Mouse (Mus musculus) layer of hippocampus, adult 6 months (tissue): Measurements from ENCODE around the gene Krtap1-5. TPM values are rescaled to one million over a fixed set of nuclear protein-coding genes. Genes with fewer than 3 reads are reported as not detected.

ENCODE experiments used
- long read RNA-seq, 2 experiments: library from polyadenylated mRNA; unstranded; transcript quantifications; one replicate each; pipeline ENCODE4 v2.0.0; 2019 to 2020
- polyA plus RNA-seq: library from polyadenylated mRNA; unstranded; fragments of <200 nt; fragmentation: Nextera tagmentation; gene quantifications from 2 replicates; pipeline ENCODE4 v1.2.3, GENCODE M21; 2021

Gene Krtap1-5
- polyA plus RNA-seq: not detected in 2 replicates
- long read RNA-seq, experiment 1: 0 reads
- long read RNA-seq, experiment 2: 0 reads

DNA sequence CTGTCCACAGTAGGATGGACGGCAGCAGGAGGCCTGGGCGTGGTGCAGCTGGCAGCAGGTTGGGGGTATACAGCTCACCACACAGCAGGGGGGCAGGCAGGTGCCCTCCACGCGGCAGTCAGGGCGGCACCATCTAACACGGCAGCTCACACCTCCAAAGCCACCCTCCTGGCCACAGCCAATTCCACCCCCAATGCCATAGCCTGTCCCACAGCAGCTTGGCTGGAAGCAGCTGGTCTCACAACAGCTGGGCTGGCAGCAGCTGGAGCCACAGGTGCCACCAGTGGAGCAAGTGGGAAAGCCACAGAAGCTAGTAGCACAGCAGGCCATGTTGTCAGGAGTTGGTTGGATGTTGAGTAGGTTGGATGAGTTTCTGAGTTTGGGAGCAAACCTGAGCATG is at the start of gene Krtap1-5:
Gene Krtap1-5 (minus strand): TSS at position 381 of the 400 bp plus-strand sequence.

GRCm38 (mm10) chr11:99628138-99628537 is 47.3 kb upstream of the Krtap1-5 start, which contains the start of gene Krtap4-1:
Gene Krtap4-1, minus strand, starts transcription at chr11:99628238.

DNA sequence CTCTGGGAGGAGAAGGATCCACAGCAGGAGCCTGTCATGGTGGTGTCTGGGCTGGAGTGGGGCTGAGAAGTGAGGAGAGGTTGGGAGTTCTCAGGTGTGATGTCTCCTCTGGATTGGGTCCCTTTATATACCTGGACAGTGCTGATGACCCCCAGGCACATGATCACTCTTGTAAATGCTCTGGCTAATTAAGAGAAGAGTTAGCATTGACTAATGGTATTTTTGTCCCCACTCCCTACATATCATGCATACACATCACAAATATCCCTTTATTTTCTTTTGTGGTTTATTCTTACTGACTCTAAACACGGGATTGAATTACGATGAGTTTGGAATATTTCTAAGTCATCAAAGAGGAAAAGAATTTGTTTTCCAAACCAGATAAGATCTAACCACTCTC is 39.5 kb upstream of the Krtap1-5 start, which contains the start of gene Gm11562:
Gene Gm11562 (minus strand): TSS at position 101 of the 400 bp plus-strand sequence.

DNA sequence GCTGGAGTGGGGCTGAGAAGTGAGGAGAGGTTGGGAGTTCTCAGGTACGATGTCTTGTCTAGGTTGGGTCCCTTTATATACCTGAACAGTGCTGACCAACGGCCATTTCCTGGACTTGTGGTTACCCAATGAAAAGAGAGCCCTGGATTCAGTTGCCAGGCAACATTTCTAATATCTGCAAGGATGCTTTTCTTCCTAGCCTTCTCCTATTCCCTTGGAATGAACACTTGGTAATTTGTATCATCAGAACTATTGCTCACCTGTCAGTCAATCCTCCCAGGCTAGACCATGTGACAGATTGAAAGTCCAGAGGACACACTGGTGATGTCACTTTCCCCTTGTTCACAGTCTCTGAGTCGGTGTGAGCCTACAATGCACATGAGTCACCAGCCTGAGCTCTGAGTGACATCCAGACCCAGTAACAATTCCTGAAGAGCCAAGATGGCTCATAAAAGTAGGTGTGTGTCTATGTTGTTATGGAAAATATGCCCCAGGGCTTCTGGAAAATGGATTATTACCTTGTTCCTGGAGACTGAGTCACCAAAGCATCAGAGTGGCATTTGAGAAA is 34.1 kb upstream of the Krtap1-5 start, which contains the start of gene Krtap2-4:
Gene Krtap2-4 (minus strand): TSS at position 51 of the 568 bp plus-strand sequence.

DNA sequence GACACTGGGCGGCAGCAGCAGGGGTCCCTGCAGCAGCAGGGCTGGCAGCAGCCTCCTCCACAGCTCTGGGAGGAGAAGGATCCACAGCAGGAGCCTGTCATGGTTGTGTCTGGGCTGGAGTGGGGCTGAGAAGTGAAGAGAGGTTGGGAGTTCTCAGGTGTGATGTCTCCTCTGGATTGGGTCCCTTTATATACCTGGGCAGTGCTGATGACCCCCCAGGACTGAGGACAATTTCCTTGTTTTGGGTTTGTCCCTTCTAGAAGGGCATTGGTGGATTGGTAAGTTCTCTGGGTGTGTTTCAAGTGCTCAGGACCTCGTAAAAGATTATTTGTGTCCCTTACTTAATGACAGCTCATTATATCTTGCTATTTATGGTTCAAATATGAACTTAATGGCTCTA is 29.3 kb upstream of the Krtap1-5 start, which contains the start of gene Gm11937:
Gene Gm11937 (minus strand): TSS at position 101 of the 400 bp plus-strand sequence.

GRCm38 (mm10) chr11:99603208-99603607 is 22.4 kb upstream of the Krtap1-5 start, which contains the start of gene Gm11938:
Gene Gm11938, minus strand, starts transcription at chr11:99603308.

GRCm38 (mm10) chr11:99597742-99598141 is 16.9 kb upstream of the Krtap1-5 start, which contains the start of gene Krtap9-3:
Gene Krtap9-3, minus strand, starts transcription at chr11:99598105.

DNA sequence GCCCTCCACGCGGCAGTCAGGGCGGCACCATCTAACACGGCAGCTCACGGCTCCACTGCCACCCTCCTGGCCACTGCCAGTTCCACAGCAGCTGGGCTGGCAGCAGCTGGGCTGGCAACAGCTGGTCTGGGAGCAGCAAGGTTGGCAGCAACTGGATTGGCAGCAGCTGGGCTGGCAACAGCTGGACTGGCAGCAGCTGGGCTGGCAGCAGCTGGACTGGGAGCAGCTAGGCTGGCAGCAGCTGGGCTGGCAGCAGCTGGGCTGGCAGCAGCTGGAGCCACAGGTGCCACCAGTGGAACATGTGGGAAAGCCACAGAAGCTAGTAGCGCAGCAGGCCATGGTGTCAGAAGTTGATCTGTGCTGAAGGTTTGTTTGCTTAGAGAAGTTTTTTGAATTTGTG is 10.2 kb upstream of the Krtap1-5 start, which contains the start of gene Krtap1-3:
Gene Krtap1-3 (minus strand): TSS at position 359 of the 400 bp plus-strand sequence.

DNA sequence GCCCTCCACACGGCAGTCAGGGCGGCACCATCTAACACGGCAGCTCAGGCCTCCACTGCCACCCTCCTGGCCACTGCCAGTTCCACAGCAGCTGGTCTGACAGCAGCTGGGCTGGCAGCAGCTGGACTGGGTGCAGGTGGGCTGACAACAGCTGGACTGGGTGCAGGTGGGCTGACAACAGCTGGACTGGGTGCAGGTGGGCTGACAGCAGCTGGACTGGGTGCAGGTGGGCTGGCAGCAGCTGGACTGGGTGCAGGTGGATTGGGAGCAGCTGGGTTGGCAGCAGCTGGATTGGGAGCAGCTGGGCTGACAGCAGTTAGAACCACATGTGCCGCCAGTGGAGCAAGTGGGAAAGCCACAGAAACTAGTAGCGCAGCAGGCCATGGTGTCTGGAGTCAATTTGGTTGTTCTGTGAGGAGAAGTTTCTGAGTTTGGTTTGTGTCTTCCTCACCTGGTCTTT is 2.5 kb upstream of the Krtap1-5 start, which contains the start of gene Krtap1-4:
Gene Krtap1-4 (minus strand): TSS at position 410 of the 460 bp plus-strand sequence.

GRCm38 (mm10) chr11:99566530-99566929 is 14.3 kb downstream of the Krtap1-5 start, which contains the start of gene Krtap3-1:
Gene Krtap3-1, minus strand, starts transcription at chr11:99566630.

DNA sequence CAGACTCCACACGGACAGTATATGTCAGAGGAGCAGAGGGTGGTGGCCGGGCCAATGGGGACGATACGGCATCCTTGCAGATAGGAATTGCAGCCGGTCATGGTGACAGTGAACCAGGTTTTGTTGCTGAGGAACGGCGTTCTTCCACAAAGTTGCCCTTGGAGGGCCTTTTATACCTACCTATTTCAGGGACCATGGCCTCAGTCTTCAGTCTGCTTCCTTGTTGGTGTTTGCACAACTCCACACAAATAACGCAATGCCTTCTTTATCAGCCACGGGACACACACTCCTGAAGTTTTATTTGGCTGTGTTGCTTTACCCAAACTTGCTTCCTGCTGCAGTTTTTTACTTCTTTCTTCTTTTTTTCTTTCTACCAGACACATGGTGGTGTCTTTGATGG is 21.4 kb downstream of the Krtap1-5 start, which contains the start of gene Gm11939:
Gene Gm11939 (minus strand): TSS at position 101 of the 400 bp plus-strand sequence.

GRCm38 (mm10) chr11:99556753-99557152 is 24.1 kb downstream of the Krtap1-5 start, which contains the start of gene Krtap3-2:
Gene Krtap3-2, minus strand, starts transcription at chr11:99556853.

DNA sequence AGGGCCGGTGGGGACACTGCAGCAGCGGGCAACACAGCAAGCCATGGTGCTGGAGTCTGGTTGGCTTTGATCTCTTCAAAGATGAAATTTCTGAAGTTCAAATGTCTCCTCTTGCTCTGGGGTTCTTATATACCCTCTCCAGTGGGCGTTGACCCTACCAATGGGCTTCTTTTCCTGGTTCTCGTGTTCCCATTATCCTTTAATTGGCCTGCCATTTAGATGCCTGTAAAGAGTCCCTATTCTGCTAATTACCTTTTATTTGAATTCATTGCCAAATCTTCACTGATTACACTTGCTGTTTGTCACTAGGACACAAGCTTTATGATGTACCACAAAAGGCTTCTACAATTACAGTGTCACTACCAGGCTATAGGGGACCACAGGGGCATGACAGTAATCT is 30.1 kb downstream of the Krtap1-5 start, which contains the start of gene Krtap3-3:
Gene Krtap3-3 (minus strand): TSS at position 101 of the 400 bp plus-strand sequence.

Other genes with a start within 250 kb of the Krtap1-5 start
- 0.10 TPM in 1 of 2 replicates, not detected in the other for gene Krt26, start 243.1 kb downstream of the Krtap1-5 start, polyA plus RNA-seq
- not detected in 2 replicates for gene Krt27, start 229.9 kb downstream of the Krtap1-5 start, polyA plus RNA-seq
- 0.16 and 0.35 TPM in 2 replicates for gene Krt28, start 206.1 kb downstream of the Krtap1-5 start, polyA plus RNA-seq
- 42.1 and 46.5 TPM in 2 replicates for gene Krt10, start 191.7 kb downstream of the Krtap1-5 start, polyA plus RNA-seq
- gene Krt12, start 158.8 kb downstream of the Krtap1-5 start, polyA plus RNA-seq: 5.2 and 6.6 TPM in 2 replicates
- not detected in 2 replicates for gene Krt20, start 142.9 kb downstream of the Krtap1-5 start, polyA plus RNA-seq
- gene Krt23, start 87.9 kb downstream of the Krtap1-5 start, polyA plus RNA-seq: 0.97 TPM in 1 of 2 replicates, not detected in the other
- gene Krt39, start 59.7 kb downstream of the Krtap1-5 start, polyA plus RNA-seq: not detected in 2 replicates
- gene Krt40, start 37.9 kb downstream of the Krtap1-5 start, polyA plus RNA-seq: not detected in 2 replicates
- not detected in 2 replicates for gene Krtap3-3, start 30.2 kb downstream of the Krtap1-5 start, polyA plus RNA-seq
- not detected in 2 replicates for gene Krtap3-2, start 24.2 kb downstream of the Krtap1-5 start, polyA plus RNA-seq
- gene Gm11939, start 21.6 kb downstream of the Krtap1-5 start, polyA plus RNA-seq: not detected in 2 replicates
- not detected in 2 replicates for gene Krtap3-1, start 14.4 kb downstream of the Krtap1-5 start, polyA plus RNA-seq
- not detected in 2 replicates for gene Krtap1-4, start 2.6 kb upstream of the Krtap1-5 start, polyA plus RNA-seq
- not detected in 2 replicates for gene Krtap1-3, start 10.3 kb upstream of the Krtap1-5 start, polyA plus RNA-seq
- gene Krtap9-3, start 17.1 kb upstream of the Krtap1-5 start, polyA plus RNA-seq: not detected in 2 replicates
- not detected in 2 replicates for gene Gm11938, start 22.3 kb upstream of the Krtap1-5 start, polyA plus RNA-seq
- not detected in 2 replicates for gene Gm11937, start 29.2 kb upstream of the Krtap1-5 start, polyA plus RNA-seq
- gene Krtap2-4, start 33.8 kb upstream of the Krtap1-5 start, polyA plus RNA-seq: not detected in 2 replicates
- gene Gm11562, start 39.4 kb upstream of the Krtap1-5 start, polyA plus RNA-seq: not detected in 2 replicates
- gene Krtap4-1, start 47.2 kb upstream of the Krtap1-5 start, polyA plus RNA-seq: not detected in 2 replicates
- gene Krtap4-2, start 54.1 kb upstream of the Krtap1-5 start, polyA plus RNA-seq: not detected in 2 replicates
- not detected in 2 replicates for gene Krtap4-7, start 63.1 kb upstream of the Krtap1-5 start, polyA plus RNA-seq
- gene Gm11555, start 69.2 kb upstream of the Krtap1-5 start, polyA plus RNA-seq: not detected in 2 replicates
- not detected in 2 replicates for gene Gm11563, start 77.9 kb upstream of the Krtap1-5 start, polyA plus RNA-seq
- gene Krtap4-6, start 84.9 kb upstream of the Krtap1-5 start, polyA plus RNA-seq: not detected in 2 replicates
- gene Gm14190, start 109.7 kb upstream of the Krtap1-5 start, polyA plus RNA-seq: not detected in 2 replicates
- not detected in 2 replicates for gene Gm14180, start 153.3 kb upstream of the Krtap1-5 start, polyA plus RNA-seq
- not detected in 2 replicates for gene Gm11595, start 191.9 kb upstream of the Krtap1-5 start, polyA plus RNA-seq
- not detected in 2 replicates for gene Krtap4-8, start 199.7 kb upstream of the Krtap1-5 start, polyA plus RNA-seq
- not detected in 2 replicates for gene Krtap4-9, start 204.2 kb upstream of the Krtap1-5 start, polyA plus RNA-seq
- gene Gm11596, start 212.5 kb upstream of the Krtap1-5 start, polyA plus RNA-seq: not detected in 2 replicates
- gene Gm11569, start 217.9 kb upstream of the Krtap1-5 start, polyA plus RNA-seq: not detected in 2 replicates
- not detected in 2 replicates for gene Gm11554, start 223.4 kb upstream of the Krtap1-5 start, polyA plus RNA-seq
- not detected in 2 replicates for gene Krtap4-13, start 228.9 kb upstream of the Krtap1-5 start, polyA plus RNA-seq
- gene Gm11564, start 234.7 kb upstream of the Krtap1-5 start, polyA plus RNA-seq: not detected in 2 replicates